ENCODE assay signal across 15 mouse cellular contexts in the genomic region with DNA sequence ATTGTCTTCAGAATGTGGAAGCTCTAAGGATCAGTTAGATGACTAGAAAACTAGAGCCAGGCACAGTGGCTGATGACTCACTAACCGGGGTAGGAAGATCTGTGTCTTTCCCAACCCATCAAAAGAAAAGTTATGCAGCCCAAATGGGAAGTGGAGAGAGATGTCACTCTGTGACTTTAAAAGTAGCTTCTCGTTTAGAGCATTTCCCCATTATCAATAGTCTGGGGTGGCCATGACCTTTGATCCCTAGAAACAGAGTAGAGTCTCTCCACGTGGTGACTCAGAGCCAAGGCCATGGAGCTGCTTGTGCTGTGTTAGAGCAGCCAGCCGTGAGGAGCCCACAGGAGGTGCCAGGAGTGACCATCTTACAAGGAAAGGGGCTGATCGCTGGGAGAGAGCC. TPM values are rescaled to one million over a fixed set of nuclear protein-coding genes. Genes with fewer than 3 reads are reported as not detected.
DNase-seq lines count a peak whose midpoint lies in the region; ATAC-seq lines count a peak whose summit lies in the region.
"Had no signal": no experiment of that assay in that cellular context is flagged by ENCODE, and none has a peak within 500 bp of the region (broad histone marks: within the 10 kb centered on the region; RNA-seq: fewer than 3 reads in every experiment).

No protein-coding gene starts in this region.

- no peak overlapping the region for H3K9ac ChIP-seq in liver, embryonic 15.5 days
- H3K9ac ChIP-seq in forebrain, embryonic 16.5 days (replicated peaks; ENCODE audit: low read depth, low read length) = no peak overlapping the region
- H3K9ac ChIP-seq: embryonic facial prominence, embryonic 15.5 days; liver, embryonic 13.5 days; stomach, embryonic 15.5 days had no signal

- no peak for DNase-seq in liver
- peak; percentile 74 for DNase-seq in adrenal gland, postnatal 14 days
- no peak for DNase-seq in embryo, embryonic 10 days (ENCODE audit: low spot score)
- no peak for DNase-seq in thymus, postnatal 25 days
- DNase-seq: cerebellum, postnatal 10 days; heart, adult 2 months; liver, embryonic 13.5 days; right cerebral cortex, postnatal 25 days had no signal

- peaks cover 24% of the 10 kb centered on the region for H3K36me3 ChIP-seq in liver, embryonic 15.5 days (replicated peaks)
- peaks cover 17% of the 10 kb centered on the region; the same call in 1 of the 2 replicates for H3K36me3 ChIP-seq in forebrain, embryonic 16.5 days (ENCODE audit: control insufficient read depth, insufficient read depth)

- WGBS in liver, embryonic 15.5 days (ENCODE audit: insufficient replicate concordance) = 42% methylated on average over 5 of the region's 5 CpGs
- WGBS in forebrain, embryonic 16.5 days = 34% methylated on average over 5 of the region's 5 CpGs

- ATAC-seq in liver, embryonic 15.5 days (ENCODE audit: insufficient read depth) = no peak
- peak; percentile 27 for ATAC-seq in forebrain, embryonic 16.5 days
- peak; percentile 47; the same call in 1 of the 2 replicates for ATAC-seq in neutrophil, adult 5-6 weeks (ENCODE audit: extremely low read depth, insufficient number of reproducible peaks, low FRiP score, poor library complexity, severe bottlenecking)

- H3K27me3 ChIP-seq in liver, embryonic 15.5 days = no peaks in the 10 kb centered on the region
- H3K27me3 ChIP-seq in forebrain, embryonic 16.5 days (replicated peaks; ENCODE audit: control insufficient read depth, insufficient read depth, low read length) = no peaks in the 10 kb centered on the region
- H3K27me3 ChIP-seq: embryonic facial prominence, embryonic 15.5 days; liver, embryonic 13.5 days; stomach, embryonic 15.5 days had no signal

- H3K4me3 ChIP-seq in liver, embryonic 15.5 days (replicated peaks) = no peak overlapping the region
- H3K4me3 ChIP-seq in forebrain, embryonic 16.5 days (replicated peaks; ENCODE audit: low read length) = no peak overlapping the region
- H3K4me3 ChIP-seq: embryonic facial prominence, embryonic 15.5 days; heart, adult 2 months; hindbrain, embryonic 10.5 days; liver, embryonic 13.5 days; stomach, embryonic 15.5 days had no signal

- 0 out of 2 replicates have a peak overlapping the region, but pooled peaks have one; percentile 33 for H3K27ac ChIP-seq in liver, embryonic 15.5 days (replicated peaks)
- no peak overlapping the region for H3K27ac ChIP-seq in forebrain, embryonic 16.5 days (ENCODE audit: low read length)
- H3K27ac ChIP-seq: embryonic facial prominence, embryonic 15.5 days; heart, adult 2 months; hindbrain, embryonic 10.5 days; kidney, postnatal 0 days; liver, embryonic 13.5 days; stomach, embryonic 15.5 days had no signal

- no peaks in the 10 kb centered on the region for H3K9me3 ChIP-seq in liver, embryonic 15.5 days (replicated peaks)
- no peaks in the 10 kb centered on the region for H3K9me3 ChIP-seq in forebrain, embryonic 16.5 days (ENCODE audit: control insufficient read depth, low read length)
- H3K9me3 ChIP-seq: embryonic facial prominence, embryonic 15.5 days; hindbrain, embryonic 10.5 days; liver, embryonic 13.5 days; stomach, embryonic 15.5 days had no signal

- peaks cover 30% of the 10 kb centered on the region for H3K4me1 ChIP-seq in liver, embryonic 15.5 days (replicated peaks)
- peaks cover 6% of the 10 kb centered on the region; the same call in 1 of the 2 replicates for H3K4me1 ChIP-seq in forebrain, embryonic 16.5 days (replicated peaks; ENCODE audit: control insufficient read depth, insufficient read depth, low read length)

- H3K4me2 ChIP-seq in liver, embryonic 15.5 days = no peak overlapping the region
- H3K4me2 ChIP-seq in forebrain, embryonic 16.5 days (ENCODE audit: low read length) = no peak overlapping the region
- H3K4me2 ChIP-seq: embryonic facial prominence, embryonic 15.5 days; liver, embryonic 13.5 days; stomach, embryonic 15.5 days had no signal

RNA-seq across cellular contexts. Expression of gene Pxk, which starts 4.6 kb away (rescaled TPM):
- 11.3 and 12.1 TPM in 2 replicates for polyA plus RNA-seq in liver, embryonic 15.5 days (2015; fragmentation: Nextera tagmentation; extraction: Ambion mirVana)
- 54.8 and 61.4 TPM in 2 replicates for total RNA-seq in adrenal gland, postnatal 14 days (2021)
- 51.2 and 63.0 TPM in 2 replicates for polyA plus RNA-seq in forebrain, embryonic 16.5 days (2015; fragmentation: Nextera tagmentation; extraction: Ambion mirVana)
- 196 and 202 TPM in 2 replicates for total RNA-seq in neutrophil, adult 5-6 weeks (2017)

RNA-seq across cellular contexts. Expression of gene Rpp14, which starts 13.3 kb away (rescaled TPM):
- 19.9 and 22.0 TPM in 2 replicates for polyA plus RNA-seq in liver, embryonic 15.5 days (2015; fragmentation: Nextera tagmentation; extraction: Ambion mirVana)
- 35.8 and 37.1 TPM in 2 replicates for total RNA-seq in adrenal gland, postnatal 14 days (2021)
- polyA plus RNA-seq in forebrain, embryonic 16.5 days (2015; fragmentation: Nextera tagmentation; extraction: Ambion mirVana) = 59.5 and 70.2 TPM in 2 replicates
- total RNA-seq in neutrophil, adult 5-6 weeks (2017) = 21.5 and 35.6 TPM in 2 replicates
